Mouse (Mus musculus): ENCODE results near the gene Clip4.
"Not testable (repeated sequence)": the region's sequence is repeated elsewhere in the genome, so short reads cannot be mapped to it uniquely, and the experiment has no call there.

The Clip4 gene

DNA sequence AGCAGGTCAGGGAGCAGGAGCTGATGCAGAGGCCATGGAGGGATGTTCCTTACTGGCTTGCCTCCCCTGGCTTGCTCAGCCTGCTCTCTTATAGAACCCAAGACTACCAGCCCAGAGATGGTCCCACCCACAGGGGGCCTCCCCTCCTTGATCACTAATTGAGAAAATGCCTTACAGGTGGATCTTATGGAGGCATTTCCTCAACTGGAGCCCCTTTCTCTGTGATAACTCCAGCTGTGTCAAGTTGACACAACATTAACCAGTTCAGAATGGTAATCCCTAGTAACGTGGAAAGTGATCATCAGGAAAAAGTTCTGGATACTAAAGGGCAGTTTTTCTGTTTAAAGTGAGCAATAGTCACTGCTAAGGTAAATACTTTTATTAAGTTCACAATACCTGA lies at the start of gene Clip4:
Clip4 (plus strand) TSS at position 301 of the 400 bp plus-strand sequence.
- DNase-seq, result not testable (repeated sequence)

DNA sequence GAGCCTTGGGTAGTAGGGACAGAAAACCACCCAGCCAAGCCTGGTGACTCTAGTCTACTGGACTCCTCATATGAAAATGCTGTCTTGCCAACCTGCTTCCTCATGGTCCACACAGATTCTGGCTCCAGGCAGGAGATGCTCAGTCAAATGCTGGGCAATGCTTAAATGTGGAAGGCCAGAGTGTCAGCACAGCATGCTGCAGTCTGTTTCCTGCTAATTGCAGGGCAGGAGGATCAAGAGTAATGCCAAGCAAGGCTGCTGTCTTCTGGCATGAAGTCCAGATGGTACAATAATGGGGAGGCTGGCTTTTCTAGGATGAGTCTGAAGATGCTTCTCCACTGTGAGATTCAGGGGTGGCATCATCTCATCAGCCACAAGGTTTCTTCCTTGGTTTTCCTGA lies 47.8 kb upstream of the Clip4 start:
- no peak for DNase-seq

DNA sequence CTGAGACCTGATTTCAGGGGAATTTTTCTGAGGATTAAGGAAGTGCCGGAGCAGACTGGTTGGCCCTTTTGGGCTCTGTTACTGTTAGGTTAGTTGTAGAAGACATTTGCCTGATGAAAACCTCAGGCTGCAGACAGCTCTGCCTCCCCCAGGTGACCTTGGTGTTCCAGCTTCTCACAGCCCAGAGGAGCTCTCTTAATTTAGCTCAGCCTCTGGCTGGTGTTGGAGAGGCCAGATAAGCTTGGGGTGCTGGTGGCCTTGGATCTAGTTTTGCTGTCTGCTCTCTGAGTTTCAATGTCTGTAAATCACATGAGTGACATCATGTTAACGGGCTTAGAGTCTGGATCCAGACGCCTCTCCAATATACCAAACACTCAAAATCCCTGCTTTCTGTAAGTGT lies 47.3 kb upstream of the Clip4 start:
- DNase-seq, result no peak

DNA sequence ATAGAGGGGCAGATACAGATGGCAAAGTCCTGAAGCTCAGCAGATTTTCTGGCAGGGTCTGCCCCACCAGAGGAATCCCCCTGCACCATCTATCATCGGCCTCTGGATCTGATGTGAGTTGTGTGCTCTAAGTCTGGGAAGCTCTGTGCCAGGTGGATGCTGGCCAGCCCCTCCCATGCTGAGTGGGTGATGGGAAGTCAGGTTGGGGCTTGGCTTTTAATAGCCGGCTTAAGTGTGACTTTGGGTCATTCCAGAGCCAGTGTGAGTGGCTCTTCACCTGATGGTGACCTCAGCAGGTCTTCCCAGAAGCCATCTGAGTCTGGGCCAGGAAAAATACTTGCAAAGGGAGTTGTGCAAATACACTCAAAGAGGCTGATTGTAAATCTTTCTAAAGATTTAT lies 37.6 kb upstream of the Clip4 start:
- no peak for DNase-seq

DNA sequence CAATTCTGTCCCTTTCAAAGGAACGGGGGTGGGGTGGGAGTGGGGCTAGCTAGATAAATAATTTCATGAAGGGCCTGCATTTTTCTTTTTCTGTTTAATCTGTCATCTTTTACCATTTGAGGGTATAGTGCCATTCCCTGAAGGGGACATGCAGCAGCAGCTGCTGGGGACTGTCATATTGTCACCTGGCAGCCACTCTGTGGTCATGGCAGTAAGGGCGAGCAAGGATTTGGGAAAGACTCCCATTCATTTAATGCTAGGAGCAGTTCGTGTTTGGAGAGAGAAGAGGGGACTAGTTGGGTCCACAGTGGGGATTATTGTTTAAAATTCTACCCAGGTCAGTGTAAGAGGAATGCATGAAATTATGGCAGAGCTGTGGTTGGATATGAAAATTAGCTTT lies 31.8 kb upstream of the Clip4 start:
- DNase-seq, result no peak

DNA sequence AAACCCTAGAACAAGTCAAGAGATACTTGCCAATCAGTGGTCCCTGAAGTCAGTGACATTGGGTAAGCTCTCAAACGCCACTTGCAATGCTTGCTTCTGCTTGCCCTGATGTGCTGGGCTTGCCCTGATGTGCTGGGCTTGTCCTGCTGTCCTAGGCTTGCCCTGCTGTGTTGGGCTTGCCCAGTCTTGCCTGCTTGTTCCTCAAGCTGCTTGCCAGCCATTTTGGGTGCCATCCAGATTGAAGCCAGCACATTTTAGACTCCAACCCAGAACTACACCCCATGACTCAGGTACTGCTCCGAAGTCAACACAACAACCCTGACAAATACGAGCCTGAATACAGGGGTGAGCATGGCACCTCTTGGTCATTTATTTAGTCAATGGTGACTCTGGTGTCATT lies 26.1 kb upstream of the Clip4 start:
- DNase-seq, result no peak

DNA sequence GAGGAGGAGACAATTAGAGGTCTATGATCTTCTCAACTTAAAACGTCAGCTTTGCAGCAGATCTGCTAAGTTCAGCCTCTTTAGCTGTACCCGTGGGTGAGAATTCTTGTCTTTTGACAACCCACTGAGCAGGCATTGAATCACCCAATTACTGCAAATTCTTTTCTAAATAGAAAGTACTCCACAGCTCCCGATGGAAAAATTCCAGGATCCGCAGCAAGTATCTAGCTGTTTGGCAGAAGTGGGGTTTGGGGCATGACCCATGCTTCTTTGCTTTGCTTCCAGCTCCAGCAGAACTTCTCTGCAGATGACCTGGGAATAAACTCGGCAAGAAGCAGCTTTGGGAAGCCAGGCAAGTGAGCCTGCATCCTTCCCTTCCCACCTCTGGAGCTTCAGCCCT lies 25.3 kb upstream of the Clip4 start:
- peak; percentile 78 for DNase-seq

DNA sequence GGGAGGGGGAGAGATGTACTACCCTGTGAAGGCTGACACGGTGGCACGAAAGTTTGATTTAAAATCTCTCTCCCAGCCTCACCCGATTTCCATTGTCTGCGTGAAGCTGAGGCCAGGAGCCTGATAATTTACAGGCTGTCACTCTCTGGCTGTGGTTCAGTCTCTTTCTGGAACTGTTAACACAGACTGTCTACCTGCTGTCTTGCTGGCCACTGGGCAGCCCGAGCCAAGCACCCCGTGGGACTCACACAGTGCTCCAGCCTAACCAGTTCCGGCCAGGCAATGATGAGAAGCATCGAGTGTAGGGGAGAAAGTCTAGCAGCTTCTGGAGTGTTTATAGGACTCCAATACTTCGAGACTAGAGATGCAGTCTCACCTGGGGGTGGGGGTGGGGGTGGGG lies 22.2 kb upstream of the Clip4 start:
- no peak for DNase-seq

DNA sequence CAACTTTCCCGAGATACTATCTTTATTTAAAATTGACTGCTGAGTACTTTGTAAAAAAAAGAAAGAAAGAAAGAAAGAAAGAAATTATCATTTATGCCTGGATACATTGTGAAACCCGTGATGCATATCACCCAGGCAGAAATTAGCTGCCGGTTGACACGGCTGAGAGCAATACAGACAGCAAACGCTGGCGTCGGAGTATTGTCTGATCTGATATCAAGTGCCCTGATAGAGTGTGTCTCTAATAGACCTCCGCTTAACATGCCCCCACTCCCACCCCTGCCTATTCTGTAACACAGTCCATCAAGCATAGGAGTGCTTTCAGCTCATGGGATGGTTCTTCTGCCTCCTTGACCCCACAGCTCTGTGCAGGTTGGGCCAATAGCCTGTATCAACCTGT lies 20.7 kb upstream of the Clip4 start:
- DNase-seq, result no peak

DNA sequence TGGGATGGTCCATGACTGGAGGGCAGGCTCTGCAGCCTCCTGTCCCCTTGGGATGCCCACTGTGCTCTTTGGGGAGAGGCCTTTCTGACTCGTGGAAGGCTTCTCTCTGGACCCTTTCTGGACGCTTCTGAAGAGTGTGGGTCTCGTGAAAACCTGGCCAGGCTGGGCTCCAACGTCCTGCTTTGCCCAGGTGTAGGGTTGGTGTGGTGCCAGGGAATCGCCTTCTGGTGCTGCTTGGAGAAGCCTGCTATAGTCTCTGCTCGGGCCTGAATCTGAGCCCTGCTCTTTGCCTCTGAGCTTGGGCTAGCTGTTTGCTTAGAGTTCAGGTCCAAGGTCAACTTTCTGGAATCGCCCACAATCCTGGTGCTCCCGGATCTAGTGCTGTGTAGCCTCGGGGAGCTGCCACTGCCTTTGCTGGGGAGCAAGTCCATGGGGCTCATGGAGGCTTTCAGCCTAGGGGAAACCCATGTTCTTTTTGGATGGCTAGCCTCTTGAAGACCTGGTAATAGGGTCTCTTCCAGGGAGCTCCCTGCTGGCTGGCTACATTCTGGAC lies 18.6 kb upstream of the Clip4 start:
- no peak for DNase-seq

DNA sequence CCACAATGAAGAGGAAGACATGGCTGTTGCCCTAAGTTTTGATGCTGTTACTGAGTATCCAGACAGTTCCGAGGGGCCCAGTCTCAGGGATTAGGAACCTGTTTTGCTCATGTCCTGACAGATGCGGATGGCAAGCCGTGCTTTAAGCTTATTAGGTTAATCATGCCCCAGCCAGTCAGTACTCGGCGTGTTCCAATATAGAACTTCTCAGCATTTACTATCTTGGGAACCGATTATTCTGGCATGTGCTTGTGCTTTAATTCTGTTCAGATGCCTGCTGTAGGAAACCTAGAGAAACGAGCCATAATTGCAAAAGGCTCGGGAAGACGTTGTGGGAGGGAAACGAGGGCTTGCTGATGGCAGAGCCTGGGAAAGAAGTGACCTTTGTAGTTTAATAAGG lies 15.4 kb upstream of the Clip4 start, which contains the start of gene Pcare:
Pcare (minus strand) TSS at position 64 of the 400 bp plus-strand sequence.
- no peak for DNase-seq

DNA sequence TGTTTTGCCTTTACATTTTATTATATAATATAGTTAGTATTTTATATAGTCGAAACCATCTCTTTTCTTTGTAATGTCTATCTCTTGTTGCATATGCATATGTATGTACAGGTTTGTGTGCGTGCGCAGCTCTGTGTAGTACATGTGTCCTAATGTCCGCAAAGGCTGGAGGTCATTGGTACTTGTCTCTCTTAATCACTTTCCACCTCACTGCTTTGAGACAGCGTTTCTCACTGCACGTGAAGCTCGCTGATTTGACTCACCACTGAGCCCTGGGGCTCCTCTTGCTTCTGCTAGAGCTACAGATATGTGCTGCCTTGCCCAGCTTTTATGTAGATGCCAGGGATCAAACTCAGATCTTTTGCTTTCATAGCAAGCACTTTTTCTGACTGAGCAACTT lies 7.7 kb upstream of the Clip4 start:
- no peak for DNase-seq

DNA sequence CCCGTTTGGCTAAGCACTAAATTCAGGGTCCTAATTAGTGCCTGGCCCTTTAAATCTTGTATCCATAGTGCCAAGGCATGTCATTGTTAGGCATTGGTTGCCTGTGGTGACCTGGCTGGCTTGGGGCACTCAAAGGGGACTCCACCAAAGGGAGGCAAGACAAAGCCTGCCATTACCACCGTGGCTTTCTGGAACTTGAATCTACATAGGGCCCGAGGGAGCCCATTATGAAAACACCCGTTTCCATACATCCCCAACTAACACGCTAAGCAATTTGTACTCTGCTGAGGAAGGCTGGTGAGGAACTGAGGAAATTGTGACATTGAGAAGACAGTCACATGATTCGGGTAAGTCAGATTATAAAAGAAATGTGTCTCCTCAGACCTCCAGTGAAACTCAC lies 1.3 kb downstream of the Clip4 start:
- no peak for DNase-seq

DNA sequence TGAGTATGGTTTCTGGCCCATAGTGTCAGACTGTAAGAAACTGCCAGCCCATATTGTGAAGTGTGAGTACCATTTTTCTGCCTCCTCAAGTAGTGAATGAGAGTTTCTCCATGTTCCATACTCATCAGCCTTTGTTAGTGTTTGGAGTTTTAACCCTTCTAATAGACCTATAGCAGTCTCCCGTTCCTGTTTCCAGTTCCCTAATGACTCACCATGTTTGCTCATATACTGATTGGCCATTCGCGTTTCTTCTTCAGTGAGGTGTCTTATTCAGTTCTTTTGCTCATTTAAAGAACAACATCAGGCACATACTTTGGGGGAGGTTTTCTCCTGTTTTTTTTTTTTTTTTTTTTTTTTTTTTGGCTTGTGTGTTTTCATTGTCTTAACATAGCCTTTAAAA lies 2.4 kb downstream of the Clip4 start:
- DNase-seq, result no peak

DNA sequence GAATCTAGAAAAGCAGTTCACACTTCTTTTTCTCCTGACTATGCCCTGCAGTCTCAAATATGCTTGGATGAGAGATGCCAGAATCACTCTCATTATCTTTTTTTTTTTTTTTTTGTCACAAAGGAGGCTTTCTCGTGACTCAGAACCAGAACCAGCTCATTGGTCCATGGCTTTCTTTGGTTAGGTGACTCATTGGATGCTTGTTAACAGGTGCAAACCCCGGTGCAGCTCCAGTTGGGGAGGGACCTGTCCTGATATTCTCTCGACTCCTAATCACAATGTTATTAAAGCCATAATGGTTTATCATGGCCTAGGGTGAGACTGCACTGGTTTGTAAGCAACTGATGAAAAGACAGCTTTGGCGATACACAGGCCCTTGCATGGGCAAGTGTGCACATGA lies 5.9 kb downstream of the Clip4 start:
- no peak for DNase-seq

DNA sequence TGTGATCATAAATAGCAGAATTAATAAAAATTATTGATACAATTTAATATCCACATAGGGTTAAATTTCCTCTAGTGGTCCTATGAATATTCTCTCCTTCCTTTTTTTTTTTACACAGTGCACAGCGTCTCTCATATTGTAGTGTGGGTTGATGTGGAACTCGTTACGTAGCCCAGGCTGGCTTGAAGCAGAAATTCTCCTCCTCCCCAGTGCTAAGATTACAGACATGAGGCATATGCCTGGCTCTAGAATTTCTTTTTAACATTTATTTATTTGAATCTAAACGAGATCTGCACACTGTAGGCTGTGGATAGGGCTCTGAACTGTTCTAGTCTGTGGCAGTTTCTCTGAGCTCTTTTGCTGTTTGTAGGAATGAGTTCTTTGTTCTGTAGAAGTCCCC lies 7.0 kb downstream of the Clip4 start:
- DNase-seq, result peak; percentile 24

DNA sequence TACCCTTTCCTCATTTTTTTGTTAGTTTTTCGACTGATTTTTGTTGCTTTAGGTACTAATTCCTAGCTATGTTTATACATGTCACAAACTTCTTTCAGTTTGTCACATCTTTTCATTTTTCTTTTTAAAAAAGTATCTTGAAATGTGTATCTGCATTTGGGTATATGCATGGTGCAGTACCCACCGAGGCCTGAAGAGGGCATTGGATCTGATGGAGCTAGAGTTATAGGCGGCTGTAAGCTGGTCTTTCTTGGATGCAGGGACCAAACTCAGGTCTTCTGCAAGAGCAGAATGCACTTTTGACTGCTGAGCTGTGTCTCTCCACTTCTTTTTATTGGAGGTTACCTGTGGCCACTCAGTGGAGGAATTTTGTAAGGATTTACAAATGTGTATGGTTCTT lies 10.4 kb downstream of the Clip4 start:
- DNase-seq, result no peak

DNA sequence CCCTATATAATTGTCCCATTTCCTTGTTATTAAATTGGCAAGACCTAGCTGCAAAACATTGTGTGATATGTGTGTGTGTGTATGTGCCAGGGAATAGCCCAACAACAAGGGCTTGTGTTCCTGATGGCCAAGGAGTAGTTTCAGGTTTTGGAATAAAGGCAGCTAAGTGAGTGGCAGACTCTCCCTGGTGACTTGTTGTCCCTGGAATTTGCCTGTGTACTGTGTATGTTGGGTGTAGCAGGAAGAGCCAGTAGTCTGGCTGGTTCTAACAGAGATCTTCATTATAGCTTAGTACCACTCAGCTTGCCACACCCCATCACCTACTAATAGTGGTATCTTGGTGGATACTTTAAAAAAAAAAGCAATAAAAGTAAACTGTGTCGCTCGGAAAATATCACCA lies 12.2 kb downstream of the Clip4 start:
- no peak for DNase-seq

DNA sequence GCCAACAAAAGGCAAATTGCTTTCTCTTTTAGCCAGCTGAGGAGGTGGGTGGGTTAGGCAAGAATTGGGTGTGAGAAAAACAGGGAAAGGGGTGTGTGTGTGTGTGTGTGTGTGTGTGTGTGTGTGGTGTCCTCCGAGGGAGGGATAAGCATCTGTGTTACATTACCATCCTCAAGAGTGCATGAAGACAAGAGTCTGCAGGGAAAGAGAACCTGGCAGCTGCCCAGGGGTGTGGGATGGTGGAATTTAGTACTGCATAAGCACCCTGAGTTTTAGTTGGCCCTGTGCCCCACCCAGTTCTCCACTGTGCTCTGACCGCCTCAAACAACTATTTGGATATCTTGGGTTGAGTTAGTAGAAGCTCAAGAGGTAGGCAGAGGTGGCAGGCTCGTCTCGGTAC lies 12.7 kb downstream of the Clip4 start:
- DNase-seq, result peak; percentile 90

DNA sequence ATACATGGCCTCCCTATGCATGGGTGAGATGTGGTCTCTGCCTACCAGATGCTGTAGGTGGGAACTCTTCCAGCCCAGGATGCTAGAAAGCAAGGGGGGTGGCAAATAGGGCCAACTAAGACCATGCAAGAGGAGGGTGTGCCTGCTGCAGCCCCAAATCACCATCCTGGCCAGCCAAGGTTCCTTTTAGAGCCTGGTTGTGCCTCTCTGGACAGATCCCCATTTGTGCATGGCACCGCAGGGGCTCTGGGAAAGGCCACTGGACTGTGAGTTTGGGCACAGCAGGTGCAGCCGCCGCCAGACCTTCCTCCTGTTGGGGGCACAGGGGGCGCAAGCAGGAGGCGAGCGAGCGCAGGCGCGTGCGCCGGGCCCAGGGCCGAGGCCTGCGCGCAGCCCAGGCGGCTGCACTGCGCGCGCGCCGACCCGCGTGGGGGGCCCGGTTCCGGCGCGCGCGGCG lies 14.0 kb downstream of the Clip4 start:
- DNase-seq, result peak; percentile 41

DNA sequence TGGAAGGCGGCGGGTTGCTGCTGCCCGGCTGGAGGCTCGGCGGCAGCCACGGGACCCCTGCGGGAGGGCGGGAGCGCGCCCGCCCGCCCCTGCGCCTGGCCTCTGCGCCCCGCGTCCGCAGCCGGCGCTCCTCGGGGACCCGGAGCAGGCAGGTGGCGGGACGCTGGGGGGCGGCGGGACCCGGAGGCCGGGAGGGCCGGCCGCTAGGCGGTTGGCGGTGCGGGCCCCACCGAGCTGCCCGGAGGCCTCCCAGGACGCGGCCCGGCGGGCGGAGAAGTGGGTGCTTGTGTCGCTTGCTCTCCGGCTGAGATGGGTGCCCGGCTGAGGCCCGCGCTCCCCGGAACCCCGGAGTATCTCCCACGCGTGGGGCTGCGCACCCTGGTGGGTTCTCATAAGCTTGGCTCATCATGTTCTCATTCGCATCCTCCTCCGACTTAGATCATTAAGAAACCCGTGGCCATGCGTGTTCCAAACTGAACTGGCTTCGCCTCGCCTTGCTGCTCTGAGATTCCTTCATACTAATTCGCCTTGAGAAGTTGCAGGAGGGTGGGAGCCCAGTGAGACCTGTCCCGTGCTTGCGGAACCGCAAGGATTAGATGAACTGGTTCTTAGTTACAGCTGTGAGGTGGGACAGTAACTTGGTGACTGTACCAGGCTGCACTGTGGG lies 14.6 kb downstream of the Clip4 start:
- DNase-seq, result peak; percentile 49

DNA sequence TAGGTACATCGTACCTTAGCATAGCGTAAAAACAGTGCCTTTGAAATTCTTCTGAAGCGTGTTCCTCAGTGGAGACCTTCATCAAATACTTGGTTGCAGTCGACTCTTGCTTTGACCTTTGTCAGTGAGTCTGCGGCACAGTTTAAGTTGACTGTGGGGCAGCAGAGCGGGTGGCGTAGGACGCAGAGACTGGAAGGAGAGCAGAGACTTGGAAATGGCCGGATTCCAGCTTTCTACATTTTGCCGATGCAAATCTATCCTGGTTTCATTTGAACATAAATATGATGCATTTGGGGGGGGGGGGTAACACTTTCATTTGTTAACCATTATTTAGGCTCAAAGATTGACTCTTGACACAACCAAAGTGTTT lies 15.1 kb downstream of the Clip4 start:
- peak; percentile 18 for DNase-seq

DNA sequence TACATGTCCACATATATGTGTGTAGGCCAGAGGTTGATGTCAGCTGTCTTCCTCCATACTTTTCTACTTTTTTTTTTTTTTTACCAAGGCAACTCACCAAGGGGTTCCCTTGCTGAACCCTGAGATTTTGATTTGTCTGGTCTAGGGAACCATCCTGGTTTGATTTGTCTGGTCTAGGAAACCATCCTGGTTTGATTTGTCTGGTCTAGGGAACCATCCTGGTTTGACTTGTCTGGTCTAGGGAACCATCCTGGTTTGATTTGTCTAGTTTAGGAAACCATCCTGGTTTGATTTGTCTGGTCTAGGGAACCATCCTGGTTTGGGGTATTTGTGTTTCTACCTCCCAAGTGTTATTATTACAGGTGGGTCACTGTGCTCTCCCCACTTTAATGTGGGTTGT lies 18.2 kb downstream of the Clip4 start:
- no peak for DNase-seq

DNA sequence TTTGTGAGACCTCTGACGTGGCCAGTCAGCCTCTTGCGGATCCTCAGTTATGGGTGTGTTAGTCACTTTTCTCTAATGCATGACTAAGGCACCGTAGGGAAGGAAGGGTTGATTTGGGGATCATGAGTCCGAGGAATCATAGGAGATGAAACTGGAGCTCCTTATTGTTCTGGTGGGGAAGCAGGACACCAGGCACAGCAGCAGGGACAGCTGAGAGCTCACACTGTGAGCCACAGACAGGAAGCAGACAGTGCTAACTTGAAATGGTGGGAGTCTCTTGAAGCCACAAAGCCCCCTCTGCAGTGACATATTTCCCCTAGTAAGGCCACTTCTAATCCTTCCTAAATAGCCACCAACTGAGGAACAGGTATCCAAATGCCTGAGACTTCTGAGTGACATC lies 22.8 kb downstream of the Clip4 start:
- DNase-seq, result no peak

DNA sequence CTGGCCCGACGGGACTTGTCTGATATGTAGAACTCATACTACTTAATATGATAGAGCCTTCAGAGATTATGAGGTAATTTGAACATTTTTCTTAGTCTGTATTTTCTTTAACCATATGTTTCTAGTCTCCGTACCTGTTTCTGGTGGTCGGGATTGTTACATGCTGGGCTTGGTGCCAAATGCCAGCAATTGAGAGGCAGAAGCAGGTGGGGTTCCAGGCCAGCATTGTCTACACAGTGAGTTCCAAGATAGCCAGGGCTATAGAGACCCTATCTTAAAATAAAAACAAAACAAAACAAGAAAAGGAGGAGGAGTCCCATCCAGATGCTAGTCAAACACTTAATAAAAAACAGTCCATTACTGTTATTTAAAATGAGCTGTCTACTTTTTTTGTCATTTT lies 23.3 kb downstream of the Clip4 start:
- no peak for DNase-seq

All from right cerebral cortex, adult 18-20 months (tissue).